ENCODE assay signal across 9 mouse cellular contexts in the genomic region with DNA sequence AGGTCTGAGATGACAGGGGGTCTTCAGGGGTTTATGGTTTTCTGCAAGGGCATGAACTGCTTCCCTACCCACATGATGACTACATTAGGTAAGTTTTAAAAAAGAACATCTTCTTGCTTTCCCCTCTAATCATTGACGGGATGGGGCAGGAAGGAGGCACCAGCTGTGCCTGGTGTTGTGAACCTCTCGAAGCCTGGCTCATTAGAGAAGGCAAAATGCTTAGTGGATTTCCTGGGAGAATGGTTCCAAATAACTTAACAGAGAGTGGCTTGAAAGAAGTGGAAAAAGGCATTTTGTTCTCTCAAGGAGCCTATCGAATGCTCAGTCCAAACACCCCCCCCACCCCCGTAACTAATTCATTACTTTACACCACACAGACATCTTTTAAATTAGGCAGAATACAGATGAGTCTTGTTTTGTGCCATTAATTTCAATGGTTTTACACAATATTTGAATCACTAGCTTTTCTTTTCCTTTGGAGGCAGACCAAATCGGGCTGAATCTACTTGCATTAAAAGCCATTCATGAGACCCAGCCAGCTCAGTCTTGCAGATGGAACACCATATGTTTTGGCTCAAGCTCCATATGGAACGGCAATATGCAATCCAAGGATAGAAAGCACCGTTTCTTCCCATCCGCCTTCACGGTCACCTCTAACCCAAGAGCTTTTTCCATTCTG.
DNase-seq lines count a peak whose midpoint lies in the region; ATAC-seq and TF ChIP-seq lines count a peak whose summit lies in the region.
"Had no signal": no experiment of that assay in that cellular context is flagged by ENCODE, and none has a peak within 500 bp of the region (broad histone marks: within the 10 kb centered on the region; RNA-seq: fewer than 3 reads in every experiment).

No protein-coding gene starts in this region.

- ATAC-seq in hindbrain, embryonic 15.5 days (ENCODE audit: low FRiP score, low read depth), result peak; percentile 86
- ATAC-seq in limb, embryonic 15.5 days (ENCODE audit: insufficient number of reproducible peaks, low FRiP score, low TSS enrichment, low read depth), result no peak
- no peak for ATAC-seq in liver, postnatal 0 days
- ATAC-seq in megakaryocyte progenitor cell, adult 5-6 weeks (replicated peaks; ENCODE audit: poor library complexity), result no peak
- ATAC-seq: Patski had no signal

- TF ChIP-seq EP300 in liver, postnatal 0 days (IDR thresholded peaks at IDR 0.05; ENCODE audit: low read depth), result no peak

- intact Hi-C loops in heart, postnatal 10 days (cut with DNase I), result no loop called here

- peak; percentile 90 for DNase-seq in brain, embryonic 18.5 days (ENCODE audit: low read depth, low spot score)
- DNase-seq in cerebellum, postnatal 14 days, result peak; percentile 61 to 81
- no peak for DNase-seq in liver, postnatal 0 days
- no peak for DNase-seq in heart, postnatal 10 days
- no peak for DNase-seq in ovary, postnatal 14 days (ENCODE audit: low spot score)

- WGBS in hindbrain, embryonic 15.5 days, result 23% methylated on average over 9 of the region's 9 CpGs
- 36% methylated on average over 9 of the region's 9 CpGs for WGBS in limb, embryonic 15.5 days
- 80% methylated on average over 9 of the region's 9 CpGs for WGBS in liver, postnatal 0 days (ENCODE audit: insufficient replicate concordance)

- no peak overlapping the region for H3K4me2 ChIP-seq in hindbrain, embryonic 15.5 days
- no peak overlapping the region for H3K4me2 ChIP-seq in limb, embryonic 15.5 days
- H3K4me2 ChIP-seq in liver, postnatal 0 days (ENCODE audit: low read depth, low read length), result no peak overlapping the region

- H3K36me3 ChIP-seq in hindbrain, embryonic 15.5 days, result no peaks in the 10 kb centered on the region
- no peaks in the 10 kb centered on the region for H3K36me3 ChIP-seq in limb, embryonic 15.5 days
- H3K36me3 ChIP-seq in liver, postnatal 0 days (replicated peaks; ENCODE audit: insufficient read depth, low read length), result no peaks in the 10 kb centered on the region

- no peaks in the 10 kb centered on the region for H3K9me3 ChIP-seq in hindbrain, embryonic 15.5 days
- no peaks in the 10 kb centered on the region for H3K9me3 ChIP-seq in limb, embryonic 15.5 days
- H3K9me3 ChIP-seq in liver, postnatal 0 days (ENCODE audit: low read length), result no peaks in the 10 kb centered on the region

- H3K9ac ChIP-seq in hindbrain, embryonic 15.5 days, result no peak overlapping the region
- H3K9ac ChIP-seq in limb, embryonic 15.5 days, result no peak overlapping the region
- no peak overlapping the region for H3K9ac ChIP-seq in liver, postnatal 0 days (replicated peaks)

- peak overlapping the region; percentile 43; the same call in 1 of the 2 replicates for H3K27ac ChIP-seq in hindbrain, embryonic 15.5 days (replicated peaks)
- H3K27ac ChIP-seq in limb, embryonic 15.5 days, result 0 out of 2 replicates have a peak overlapping the region, but pooled peaks have one; percentile 43
- H3K27ac ChIP-seq in liver, postnatal 0 days (ENCODE audit: low read depth), result no peak overlapping the region

- no peak overlapping the region for H3K4me3 ChIP-seq in hindbrain, embryonic 15.5 days
- no peak overlapping the region for H3K4me3 ChIP-seq in limb, embryonic 15.5 days
- no peak overlapping the region for H3K4me3 ChIP-seq in liver, postnatal 0 days (ENCODE audit: low read depth, low read length)

- no peaks in the 10 kb centered on the region for H3K27me3 ChIP-seq in hindbrain, embryonic 15.5 days
- no peaks in the 10 kb centered on the region for H3K27me3 ChIP-seq in limb, embryonic 15.5 days
- H3K27me3 ChIP-seq in liver, postnatal 0 days (ENCODE audit: insufficient read depth, low read length), result no peaks in the 10 kb centered on the region
- H3K27me3 ChIP-seq: Patski had no signal

- no peak for TF ChIP-seq CTCF in liver, postnatal 0 days (IDR thresholded peaks at IDR 0.05; ENCODE audit: low read depth)

- H3K4me1 ChIP-seq in hindbrain, embryonic 15.5 days (replicated peaks), result peaks cover 22% of the 10 kb centered on the region
- peaks cover 12% of the 10 kb centered on the region for H3K4me1 ChIP-seq in limb, embryonic 15.5 days
- H3K4me1 ChIP-seq in liver, postnatal 0 days (ENCODE audit: insufficient read depth), result no peaks in the 10 kb centered on the region

Comparison
In these comparisons a context has a peak if more than half of its experiments do, and no peak if none do; other contexts are left out.
1. DNase-seq: peak in brain, embryonic 18.5 days (single experiment) and cerebellum, postnatal 14 days (2 of 2); none in liver, postnatal 0 days (single experiment), heart, postnatal 10 days (0 of 2) and ovary, postnatal 14 days (single experiment).